Mouse (Mus musculus) megakaryocyte progenitor cell, adult 5-6 weeks (primary cell): ENCODE measurements around the gene Fam3b. TPM values are rescaled to one million over a fixed set of nuclear protein-coding genes. Genes with fewer than 3 reads are reported as not detected.

ENCODE experiments used
- ATAC-seq: replicated peaks from 2 replicates; pipeline ENCODE4 v1.8.0; 2016; ENCODE audit warnings: mild to moderate bottlenecking, moderate TSS enrichment, inconsistent platforms; ENCODE audit not compliant: poor library complexity
- total RNA-seq, 2 experiments: library from RNA; stranded (forward) in 1 of 2; stranded (reverse) in 1 of 2; fragments of 157-497, 149-512 nt in 1 of 2; fragments of 200-1000 nt in 1 of 2; gene quantifications; 2 replicates each; pipeline versions ENCODE4 v1.2.3 to v1.2.4; 2015 to 2017

The Fam3b gene
- total RNA-seq, 2 experiments from 2014 or later: 0.17 to 0.84 TPM

DNA sequence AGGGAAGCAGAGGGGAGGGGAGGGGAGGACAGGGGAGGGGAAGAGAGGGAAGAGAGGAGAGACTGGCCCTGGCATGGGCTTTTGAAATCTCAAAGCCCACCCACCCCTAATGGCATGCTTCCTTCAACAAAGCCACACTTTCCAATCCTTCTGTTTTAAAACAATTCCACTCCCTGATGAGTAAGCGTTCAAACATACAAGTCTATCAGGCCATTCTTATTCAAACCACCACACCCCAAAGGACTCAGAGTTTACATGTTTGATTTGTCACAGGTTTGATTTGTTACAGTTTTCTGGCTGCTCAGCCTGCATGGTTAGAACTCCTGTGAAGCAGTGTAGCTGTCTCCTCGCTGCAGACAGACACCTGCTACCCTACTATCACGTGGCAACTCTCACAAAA is 18.6 kb downstream of the Fam3b start:
- no peak for ATAC-seq

DNA sequence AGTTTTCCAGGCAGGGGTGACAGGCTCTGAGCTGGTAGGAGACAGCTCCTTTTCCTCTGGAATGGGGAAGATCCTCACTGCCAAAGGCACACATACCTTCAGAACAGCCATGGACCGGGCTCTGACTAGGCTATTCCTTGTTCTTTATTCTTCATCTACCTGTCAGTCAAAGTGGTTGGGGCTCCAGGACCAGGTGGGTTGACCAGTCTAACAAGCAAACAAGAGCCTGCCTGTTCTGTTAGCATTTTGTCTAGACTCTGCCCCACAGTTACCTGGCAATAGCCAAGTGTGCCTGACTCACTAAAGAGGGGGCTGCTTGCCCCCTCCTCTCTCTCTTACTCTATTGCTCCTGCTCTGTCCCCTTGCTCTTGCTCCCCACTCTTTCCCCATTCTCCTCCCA is 22.2 kb downstream of the Fam3b start:
- no peak for ATAC-seq

DNA sequence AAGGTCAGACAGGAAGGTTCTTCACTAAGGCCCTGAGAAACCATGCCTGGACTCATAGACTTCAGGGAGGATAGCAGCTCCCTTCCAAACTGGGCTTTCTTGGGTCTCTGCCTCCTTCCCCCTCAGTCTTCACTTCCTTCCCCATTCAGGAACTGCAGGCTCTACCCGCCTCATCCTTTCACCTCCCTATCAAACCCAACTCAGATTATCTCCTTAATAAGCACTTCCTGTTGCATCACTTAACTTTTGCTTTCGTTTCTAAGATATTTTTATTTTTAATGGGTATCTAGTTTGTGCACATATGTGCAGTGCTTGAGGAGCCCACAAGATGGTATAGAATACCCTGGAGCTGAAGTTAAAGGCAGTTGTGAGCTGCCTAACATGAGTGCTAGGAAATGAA is 36.0 kb downstream of the Fam3b start:
- ATAC-seq: peak; percentile 80

DNA sequence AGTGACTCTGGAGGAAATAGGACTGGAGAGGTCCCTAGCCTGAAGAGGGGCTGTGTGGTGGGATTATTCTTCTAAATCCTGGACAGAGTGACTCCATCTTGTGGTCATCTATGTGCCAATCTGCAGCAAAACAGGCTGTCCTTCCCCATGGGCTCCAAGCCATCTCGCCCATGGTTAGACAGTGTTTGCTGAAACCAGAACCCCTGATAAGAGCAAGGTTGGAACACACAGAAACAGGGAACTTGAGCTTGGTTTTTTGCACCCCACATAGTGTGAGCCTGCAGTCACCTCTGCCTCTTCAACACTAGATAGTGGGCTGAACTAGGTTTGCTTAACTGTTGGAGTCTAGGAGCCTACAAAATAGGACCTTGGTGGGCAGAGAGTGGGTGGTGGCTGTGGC is 38.1 kb downstream of the Fam3b start:
- peak; percentile 37 for ATAC-seq

DNA sequence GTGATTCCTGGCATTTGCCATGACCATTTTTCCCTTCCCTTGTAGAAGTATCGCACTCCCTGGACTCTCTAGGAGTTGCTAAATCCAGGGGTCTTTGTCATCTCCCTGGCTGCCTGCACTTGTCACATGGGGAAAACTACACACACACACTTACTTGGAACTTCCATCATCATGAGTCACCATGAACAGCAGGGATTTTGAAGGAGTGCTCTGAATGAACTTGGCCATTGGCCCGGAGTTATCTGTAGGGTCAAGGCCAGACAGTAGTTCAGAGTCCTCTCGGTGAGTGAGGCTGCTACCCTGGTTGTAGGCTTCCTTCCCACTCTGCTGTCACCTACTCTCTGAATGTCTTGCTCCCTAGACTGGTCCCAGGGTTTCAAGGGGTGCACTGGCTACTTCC is 39.0 kb downstream of the Fam3b start:
- ATAC-seq: no peak

DNA sequence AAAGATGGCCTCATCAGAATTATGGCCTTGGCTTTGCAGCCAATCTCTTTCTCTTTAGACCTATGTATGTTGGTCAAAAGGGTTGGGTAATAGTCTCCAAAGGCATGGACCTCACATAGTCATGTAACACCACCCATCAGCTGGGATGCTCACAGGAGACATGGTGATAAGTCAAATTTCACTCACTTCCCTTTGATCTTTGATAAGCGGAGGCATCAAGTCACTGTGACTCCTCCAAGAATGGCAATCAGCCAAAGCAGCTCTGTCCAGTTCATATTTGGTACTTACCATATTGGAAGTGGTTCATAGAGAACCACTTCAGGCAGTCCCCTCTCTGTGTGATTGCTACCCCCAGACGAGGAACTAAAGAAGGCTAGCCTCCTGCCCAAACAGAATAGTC is 39.9 kb downstream of the Fam3b start:
- no peak for ATAC-seq

DNA sequence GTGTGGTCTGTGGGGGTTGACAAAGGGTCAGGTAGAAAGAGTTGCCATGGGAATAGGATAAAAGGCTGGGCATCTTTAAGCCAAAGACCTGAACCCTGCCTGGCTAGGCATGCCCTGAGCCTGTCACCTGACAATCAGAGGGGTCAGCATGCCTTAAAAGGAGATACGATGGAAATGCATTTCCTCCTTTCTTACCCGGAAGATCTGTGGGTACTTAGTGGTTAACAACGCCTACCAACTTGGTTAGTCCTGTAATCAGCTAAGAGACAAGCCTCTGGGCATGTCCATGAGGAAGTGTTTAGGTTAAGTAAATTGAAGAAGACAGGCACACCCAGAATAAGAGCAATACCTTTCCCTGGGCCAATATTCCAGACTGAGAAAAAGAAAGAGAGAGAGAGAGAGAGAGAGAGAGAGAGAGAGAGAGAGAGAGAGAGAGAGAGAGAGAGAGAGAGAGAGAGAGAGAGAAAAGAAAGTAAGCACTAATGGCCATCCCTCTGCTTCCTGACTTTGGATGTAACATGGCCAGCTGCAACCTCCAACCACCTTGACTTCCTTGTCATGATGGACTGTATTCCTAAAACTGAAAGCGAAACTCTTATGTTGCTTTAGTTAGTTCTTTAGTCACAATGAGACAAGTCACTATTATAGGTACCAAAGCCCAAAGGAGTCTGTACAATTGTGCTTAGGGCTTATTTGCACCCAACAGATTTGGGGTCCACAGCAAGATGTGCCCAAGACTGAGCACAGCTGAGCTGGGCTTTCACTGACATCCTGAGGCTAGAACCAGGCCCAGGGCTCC is 46.4 kb downstream of the Fam3b start:
- peak; percentile 59 for ATAC-seq

DNA sequence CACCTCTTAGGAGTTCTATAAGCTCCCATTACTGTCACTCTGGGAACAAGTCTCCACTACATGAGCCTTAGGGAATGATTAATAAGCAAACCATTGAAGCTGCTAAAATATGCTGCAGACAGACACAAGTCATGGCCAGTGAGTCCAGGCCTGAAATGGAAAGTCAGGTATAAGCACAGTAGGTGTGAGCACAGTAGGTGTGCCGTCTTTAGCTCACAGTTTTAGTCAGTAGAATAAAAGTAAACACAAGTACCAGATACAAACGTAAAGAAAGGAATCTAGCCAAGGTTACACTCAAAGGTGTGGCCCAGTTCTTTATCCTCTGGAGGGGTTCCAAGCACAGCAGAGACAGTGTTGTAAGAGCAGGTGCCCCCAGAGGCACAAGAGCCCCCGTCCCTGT is 47.1 kb downstream of the Fam3b start:
- no peak for ATAC-seq

DNA sequence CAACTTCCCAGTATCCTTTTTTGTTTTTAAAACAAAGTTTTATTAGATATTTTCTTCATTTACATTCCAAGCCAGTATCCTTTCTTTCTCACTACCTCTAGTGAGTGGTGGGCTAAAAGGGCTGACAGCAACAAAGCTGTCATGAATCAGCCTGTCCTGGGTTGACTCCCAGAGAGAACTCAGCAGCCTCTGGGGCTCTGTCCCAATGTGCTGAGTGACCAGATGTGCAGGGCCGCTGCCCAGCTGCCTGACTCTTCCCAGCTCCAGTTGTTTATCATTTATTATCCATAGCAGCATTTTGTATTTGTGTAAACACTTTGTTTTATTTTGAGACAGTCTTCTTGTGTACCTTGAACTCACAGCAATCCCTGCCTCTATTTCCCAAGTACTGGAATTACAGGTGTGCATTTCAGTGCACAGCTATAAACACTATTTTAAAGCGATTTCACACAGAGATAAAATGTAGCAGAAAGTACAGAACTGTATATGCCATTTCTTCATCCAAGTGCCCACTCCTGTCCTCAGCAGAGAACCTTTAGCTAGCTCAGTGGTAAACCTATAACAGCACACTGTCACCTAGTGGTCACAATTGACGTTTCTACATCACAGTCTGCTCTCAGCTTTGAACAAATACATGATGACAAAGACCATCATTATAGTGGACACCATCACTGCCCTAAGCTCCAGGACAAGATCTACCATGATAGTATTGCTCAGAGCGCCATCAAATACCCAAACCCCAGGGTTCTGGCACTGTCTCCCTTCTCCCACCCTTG is 48.2 kb downstream of the Fam3b start:
- peak; percentile 35; the same call in 1 of the 2 replicates for ATAC-seq

DNA sequence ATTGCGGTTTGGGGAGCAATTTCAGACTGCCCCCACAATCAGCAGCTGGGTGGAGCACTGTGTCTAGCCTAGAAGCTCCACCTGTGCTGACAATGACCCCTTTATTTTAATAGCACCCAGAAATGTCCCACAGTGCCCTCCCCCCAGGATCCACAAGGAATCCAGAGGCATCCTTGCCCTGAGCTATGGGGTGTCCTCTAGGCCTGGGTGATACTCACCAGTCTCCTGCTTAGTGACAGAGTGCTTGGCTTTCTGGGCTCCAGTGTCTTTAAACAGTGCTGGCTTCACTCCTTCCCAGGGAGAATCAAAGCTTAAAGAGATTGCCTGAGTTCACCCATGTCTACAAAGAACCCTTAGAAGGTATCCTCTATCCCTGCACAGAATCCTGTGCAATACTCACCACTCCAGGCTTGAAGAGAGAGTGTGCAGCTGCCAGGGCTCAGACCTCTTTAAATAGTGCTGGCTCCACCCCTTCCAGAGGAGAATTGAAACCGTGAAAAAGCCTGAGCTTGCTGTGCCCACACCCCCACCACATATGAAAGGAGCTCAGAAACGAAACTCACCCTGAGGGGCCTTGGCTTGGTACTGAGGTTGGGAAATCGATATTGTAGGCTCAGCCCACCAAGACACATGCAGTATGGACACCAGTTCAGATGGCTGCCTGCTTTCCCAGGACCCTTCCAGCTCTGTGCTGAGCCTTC is 52.0 kb downstream of the Fam3b start, which contains the start of gene Mx1:
Gene Mx1 (minus strand): TSS at position 427 of the 701 bp plus-strand sequence.
- ATAC-seq: peak; percentile 90

DNA sequence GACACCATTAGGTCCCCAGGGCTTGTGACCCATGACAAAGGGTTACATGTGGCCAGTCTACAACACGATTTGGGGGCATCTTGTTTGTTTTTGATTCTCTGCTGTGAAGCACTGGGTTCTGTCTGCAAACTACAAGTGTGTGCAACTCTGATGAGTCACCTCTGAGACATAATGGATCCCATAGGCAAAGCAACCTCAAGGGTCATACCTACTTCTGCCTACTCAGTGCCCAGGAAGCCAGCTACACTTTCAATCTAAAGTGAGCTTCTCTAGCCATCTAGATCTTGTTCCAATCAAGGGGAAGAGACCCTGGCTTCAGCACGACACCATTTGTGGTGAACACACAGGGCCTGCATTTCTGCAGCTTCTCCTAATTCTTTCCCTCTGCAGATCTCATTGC is 53.3 kb downstream of the Fam3b start:
- ATAC-seq: no peak

DNA sequence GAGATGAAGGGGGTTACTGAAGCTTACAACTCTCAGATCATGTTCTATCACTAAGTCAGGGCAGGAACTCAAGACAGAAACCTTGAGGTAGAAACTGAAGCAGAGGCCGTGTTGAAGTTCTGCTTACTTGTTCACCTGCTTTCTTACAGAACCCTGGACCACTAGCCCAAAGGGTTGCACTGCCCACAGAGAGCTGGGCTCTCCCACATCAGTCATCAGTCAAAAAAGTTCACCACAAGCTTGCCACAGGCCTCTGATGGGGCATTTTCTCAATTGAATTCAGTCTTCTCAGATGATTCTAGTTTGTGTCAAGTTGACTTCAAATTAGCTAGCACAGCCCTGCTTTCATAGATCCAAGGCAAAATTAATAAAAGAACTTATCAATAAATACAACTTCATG is 54.8 kb downstream of the Fam3b start:
- ATAC-seq: no peak

DNA sequence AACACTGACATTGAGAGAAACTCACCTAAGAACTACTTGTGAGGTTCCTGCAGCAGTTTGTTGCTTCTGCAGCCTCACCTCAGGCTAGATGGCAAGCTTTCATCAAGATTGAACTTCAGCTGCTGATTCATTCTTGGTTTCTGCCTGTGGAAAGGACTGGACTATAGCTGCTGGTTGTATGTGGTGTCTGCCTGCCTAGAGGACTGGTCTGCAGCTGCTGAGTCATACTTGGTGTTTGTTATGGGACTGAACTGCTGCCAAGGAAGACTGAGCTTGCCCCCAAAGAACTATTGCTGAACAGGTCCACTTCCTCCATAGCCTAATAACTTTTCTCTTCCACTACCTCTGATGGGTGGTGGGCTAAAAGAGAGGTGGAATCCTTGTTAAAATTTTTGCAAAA is 67.2 kb downstream of the Fam3b start:
- no peak for ATAC-seq

DNA sequence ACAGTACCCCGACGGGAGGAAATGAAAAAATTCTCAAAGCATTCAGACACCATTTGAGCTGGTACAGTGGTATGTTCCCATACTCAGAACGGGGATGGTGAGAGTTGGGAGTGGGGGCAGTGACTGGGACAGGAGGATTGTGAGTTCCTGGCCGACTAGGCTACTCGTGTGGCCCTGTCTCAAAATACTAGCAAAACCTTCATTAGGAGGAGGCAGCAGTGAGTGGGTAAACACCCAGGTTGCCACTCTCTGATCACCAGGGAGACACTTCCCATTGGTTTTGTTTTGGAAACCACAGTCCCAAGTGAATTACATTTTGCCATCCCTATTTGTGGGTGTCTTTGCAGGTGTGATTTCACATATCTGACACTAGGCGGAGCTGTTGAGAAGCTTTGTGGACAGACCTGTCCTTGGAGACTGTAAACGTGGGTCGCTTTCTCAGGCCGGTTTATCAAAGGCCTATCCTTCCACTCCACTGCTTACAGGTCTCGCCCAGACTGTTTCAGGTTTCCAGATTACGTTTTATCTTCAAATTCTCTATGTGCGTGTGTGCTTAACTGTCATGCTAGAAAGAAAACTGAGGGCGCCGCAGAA is 70.8 kb downstream of the Fam3b start:
- peak; percentile 95 for ATAC-seq

DNA sequence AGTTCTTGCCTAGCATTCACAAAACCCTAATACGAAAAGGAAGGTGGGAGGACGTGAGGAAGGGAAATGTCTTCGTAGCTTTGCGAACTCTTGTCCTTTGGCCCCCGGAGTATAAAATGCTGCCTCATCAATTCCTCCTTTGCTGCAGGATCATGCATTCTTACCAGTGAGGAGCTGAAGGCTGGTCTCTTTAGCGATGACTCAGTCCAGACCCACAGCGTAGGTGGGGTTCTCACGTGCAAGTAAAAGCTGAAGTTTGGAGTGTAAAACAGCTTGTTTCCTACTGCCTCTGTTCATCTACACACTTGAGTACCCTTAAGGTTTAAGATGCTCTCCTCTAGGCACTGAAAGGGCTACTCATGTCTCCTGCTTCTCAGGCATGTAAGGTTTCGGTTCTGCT is 72.6 kb downstream of the Fam3b start:
- ATAC-seq: no peak

DNA sequence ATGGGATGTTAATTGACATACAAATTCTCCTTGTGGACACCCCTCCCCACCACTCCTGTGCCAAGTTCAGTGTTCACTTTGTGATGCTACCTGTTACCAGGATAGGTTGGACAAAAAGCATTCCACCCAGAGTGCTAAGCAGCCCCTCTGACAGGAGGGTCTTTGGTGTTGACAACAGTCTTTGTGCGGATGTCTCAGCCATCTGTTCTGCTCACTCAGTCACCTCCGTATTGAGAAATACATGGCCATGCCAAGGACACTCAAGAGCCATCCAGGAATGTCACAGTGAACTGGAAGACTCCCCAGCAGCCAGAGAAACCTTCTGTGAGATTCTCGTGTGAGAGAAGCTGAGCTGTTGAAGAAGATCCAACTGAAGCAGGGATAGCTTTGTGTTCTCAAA is 76.4 kb downstream of the Fam3b start:
- no peak for ATAC-seq

DNA sequence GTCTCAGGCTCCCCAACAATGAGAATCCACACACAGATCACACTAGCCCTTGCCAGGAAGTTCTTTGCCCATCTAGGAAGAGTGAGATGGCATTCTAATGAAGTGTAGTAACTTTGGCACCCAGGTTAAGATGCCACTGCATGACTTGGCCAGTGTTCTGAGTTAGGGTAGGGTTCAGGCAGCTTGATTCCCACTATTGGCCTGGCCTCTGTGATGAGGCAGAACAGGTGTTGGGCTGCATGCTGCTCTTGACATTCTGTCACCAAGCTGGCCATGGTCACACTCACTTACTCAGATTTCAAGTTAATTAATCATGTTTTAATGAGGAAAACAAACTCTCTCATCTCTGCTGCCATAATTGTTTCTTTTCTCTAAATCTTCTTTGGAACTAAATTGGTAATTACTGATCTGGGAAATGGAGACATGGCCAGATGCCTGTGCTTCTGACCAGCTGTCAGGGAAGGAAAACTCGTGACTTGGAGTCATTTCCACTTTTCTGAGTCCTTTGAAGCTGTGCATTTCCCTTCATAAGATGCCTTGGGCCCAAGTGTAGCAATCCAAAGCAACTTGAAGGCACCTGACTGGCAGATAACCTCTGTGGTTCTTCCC is 77.1 kb downstream of the Fam3b start:
- ATAC-seq: no peak

DNA sequence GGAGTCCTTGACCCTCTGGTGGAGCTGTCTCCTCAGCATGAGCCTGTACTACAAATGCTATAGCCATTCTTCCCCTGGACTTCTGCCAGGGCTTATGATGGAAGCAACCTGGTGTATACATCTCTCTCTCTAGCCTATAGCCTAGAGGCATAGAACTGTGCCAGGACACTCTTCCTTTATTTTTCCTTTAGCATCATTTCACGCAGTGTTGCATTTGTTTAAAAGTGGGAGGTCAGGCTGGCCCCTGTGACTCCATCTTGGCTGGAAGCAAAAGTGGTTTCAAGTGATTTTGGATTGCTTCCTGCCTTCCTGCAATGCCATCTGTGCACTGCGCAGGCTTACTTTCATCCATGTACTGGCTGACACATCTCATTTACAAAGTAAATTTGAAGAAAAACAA is 80.4 kb downstream of the Fam3b start:
- no peak for ATAC-seq

DNA sequence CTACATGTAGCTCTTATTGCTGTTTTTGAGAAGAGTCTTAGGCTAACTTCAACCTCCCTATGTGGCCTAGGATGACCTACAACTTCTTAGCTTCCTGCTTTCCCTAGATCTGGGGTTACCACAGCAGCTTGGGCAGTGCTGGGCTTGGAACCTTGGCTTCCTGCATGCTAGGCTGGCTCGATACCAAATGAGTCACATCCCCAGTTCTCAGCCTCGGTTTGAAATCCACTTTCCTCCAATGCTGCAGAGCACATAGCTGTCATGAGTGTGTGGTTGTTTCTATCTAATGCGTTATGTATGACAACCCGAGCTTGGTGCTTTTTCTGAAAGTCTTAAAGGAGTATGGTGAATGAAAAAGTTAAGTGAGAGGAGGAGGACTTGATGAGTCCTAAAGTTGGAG is 83.3 kb downstream of the Fam3b start:
- ATAC-seq: peak; percentile 34; the same call in 1 of the 2 replicates

DNA sequence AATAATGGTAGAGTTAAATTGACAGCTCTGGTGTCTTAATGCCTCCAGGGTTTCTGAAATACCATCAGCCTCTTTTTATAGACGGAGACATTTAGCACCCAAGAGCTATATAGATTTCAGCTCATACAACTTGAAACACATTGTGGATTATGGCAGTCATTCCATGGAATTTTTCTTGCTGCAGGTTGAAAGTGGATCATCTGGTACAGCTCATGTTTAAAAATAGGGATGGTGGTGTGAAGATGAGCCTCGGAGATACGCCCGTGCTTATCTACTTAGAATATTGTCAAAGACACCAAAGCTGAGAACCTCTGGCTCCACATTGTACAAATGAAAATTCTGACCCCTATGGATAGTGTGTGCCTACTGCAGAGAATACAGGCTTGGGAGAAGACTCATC is 84.5 kb downstream of the Fam3b start:
- ATAC-seq: no peak

DNA sequence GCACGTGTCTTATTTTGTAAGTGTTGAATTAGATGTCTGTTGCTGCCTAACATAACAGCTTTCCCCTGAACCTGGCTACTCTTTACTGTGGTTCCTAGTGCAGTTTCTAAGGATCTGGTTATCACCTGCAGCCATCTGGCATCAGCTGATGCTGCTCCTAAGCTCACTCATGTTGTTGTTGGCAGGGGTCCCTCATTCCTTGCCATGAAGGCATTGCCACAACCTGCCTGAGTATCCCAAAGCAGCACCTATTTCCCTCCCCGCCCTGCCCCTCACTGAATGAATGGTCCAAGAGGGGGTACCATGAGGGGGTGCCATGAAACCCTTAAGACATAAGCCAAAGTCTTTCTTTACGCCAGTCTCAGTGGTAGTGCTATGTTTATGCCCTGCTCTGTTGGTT is 86.6 kb downstream of the Fam3b start:
- ATAC-seq: no peak
